Mouse (Mus musculus) 3T3-L1 (cell line): ENCODE results near the gene Ezr.
"Not testable (repeated sequence)": the region's sequence is repeated elsewhere in the genome, so short reads cannot be mapped to it uniquely, and the experiment has no call there.

Experiments
- DNase-seq: peaks from one replicate; pipeline ENCODE4 v3.0.0-alpha.2; 2015; ENCODE audit warnings: low read depth, low spot score

Ezr gene

GRCm38 (mm10) chr17:6743787-6744239, 38.8 kb downstream of the Ezr start:
- DNase-seq = no peak

- no peak for DNase-seq
Measured at GRCm38 (mm10) chr17:6743039-6743575, 39.5 kb downstream of the Ezr start.

GRCm38 (mm10) chr17:6742083-6743038, 40.2 kb downstream of the Ezr start:
- DNase-seq = no peak

- no peak for DNase-seq
Measured at GRCm38 (mm10) chr17:6741271-6741670, 41.3 kb downstream of the Ezr start.

- no peak for DNase-seq
Measured at GRCm38 (mm10) chr17:6740331-6741170, 42.0 kb downstream of the Ezr start.

GRCm38 (mm10) chr17:6739756-6740155, 42.8 kb downstream of the Ezr start:
- DNase-seq = no peak

- no peak for DNase-seq
Measured at GRCm38 (mm10) chr17:6739266-6739665, 43.3 kb downstream of the Ezr start.

GRCm38 (mm10) chr17:6738836-6739235, 43.7 kb downstream of the Ezr start:
- no peak for DNase-seq

GRCm38 (mm10) chr17:6737273-6737997, 45.1 kb downstream of the Ezr start:
- no peak for DNase-seq

GRCm38 (mm10) chr17:6736306-6737272, 46.0 kb downstream of the Ezr start:
- peak; percentile 25 for DNase-seq

- DNase-seq = no peak
Measured at GRCm38 (mm10) chr17:6734746-6735441, 47.7 kb downstream of the Ezr start.

GRCm38 (mm10) chr17:6733322-6733875, 49.2 kb downstream of the Ezr start:
- no peak for DNase-seq

GRCm38 (mm10) chr17:6732665-6733064, 49.9 kb downstream of the Ezr start:
- DNase-seq = no peak

GRCm38 (mm10) chr17:6731634-6732033, 51.0 kb downstream of the Ezr start:
- DNase-seq = no peak

- no peak for DNase-seq
Measured at GRCm38 (mm10) chr17:6731132-6731531, 51.5 kb downstream of the Ezr start.

GRCm38 (mm10) chr17:6729244-6729742, 53.3 kb downstream of the Ezr start:
- no peak for DNase-seq

GRCm38 (mm10) chr17:6727996-6728610, 54.5 kb downstream of the Ezr start:
- DNase-seq = no peak

- DNase-seq = not testable (repeated sequence)
Measured at GRCm38 (mm10) chr17:6713944-6714343, 68.6 kb downstream of the Ezr start.

- DNase-seq = not testable (repeated sequence)
Measured at GRCm38 (mm10) chr17:6713483-6713882, 69.1 kb downstream of the Ezr start.
